Mouse (Mus musculus) lung, embryonic 16.5 days (tissue): ENCODE measurements around the gene Tmem86a. TPM values are rescaled to one million over a fixed set of nuclear protein-coding genes. Genes with fewer than 3 reads are reported as not detected.
A peak's percentile ranks its signal among the peaks of the same experiment; 100 is the strongest.

Experiments
- ATAC-seq: fragments of 200-750 bp; cut with Nextera tagmentation; 2 replicates; pipeline ENCODE4 v1.8.0; 2017; ENCODE audit warnings: low read depth, mild to moderate bottlenecking, moderate library complexity
- H3K27ac ChIP-seq: fragments of 300-500 bp; sonication (generic); 2 replicates; pipeline ENCODE4 v1.5.1; 2014; ENCODE audit warnings: mild to moderate bottlenecking, control low read depth, low read length
- H3K27me3 ChIP-seq: fragments of 300-500 bp; sonication (generic); 2 replicates; pipeline ENCODE4 v1.6.1; 2014; ENCODE audit warnings: low read depth, low read length, mixed read lengths; ENCODE audit not compliant: control insufficient read depth, insufficient read depth
- H3K36me3 ChIP-seq: fragments of 300-500 bp; sonication (generic); 2 replicates; pipeline ENCODE4 v1.6.1; 2014; ENCODE audit warnings: low read length; ENCODE audit not compliant: control insufficient read depth, insufficient read depth
- H3K4me1 ChIP-seq: fragments of 300-500 bp; sonication (generic); replicated peaks from 2 replicates; pipeline ENCODE4 v1.6.1; 2014; ENCODE audit warnings: low read length, mixed read lengths; ENCODE audit not compliant: control insufficient read depth, insufficient read depth
- H3K4me2 ChIP-seq: fragments of 300-500 bp; sonication (generic); 2 replicates; pipeline ENCODE4 v1.6.1; 2014; ENCODE audit warnings: low read depth, low read length, control low read depth
- H3K4me3 ChIP-seq: fragments of 300-500 bp; sonication (generic); 2 replicates; pipeline ENCODE4 v1.5.1; 2014; ENCODE audit warnings: mild to moderate bottlenecking, low read length, control low read depth
- H3K9ac ChIP-seq: fragments of 300-500 bp; sonication (generic); 2 replicates; pipeline ENCODE4 v1.6.1; 2014; ENCODE audit warnings: low read length, control low read depth
- H3K9me3 ChIP-seq: fragments of 300-500 bp; sonication (generic); 2 replicates; pipeline ENCODE4 v1.6.1; 2016; ENCODE audit warnings: low read length; ENCODE audit not compliant: control insufficient read depth
- WGBS: fragments of 180-500 bp; shearing (Covaris S2); extraction: QIAGEN DNeasy Blood & Tissue Kit; methylation state at CpG from one replicate; pipeline ENCODE4 v1.1.7; 2014; 5-methylcytosine and 5-hydroxymethylcytosine counted together
- polyA plus RNA-seq: library from polyadenylated mRNA; unstranded; fragments of >200 nt; fragmentation: Nextera tagmentation; extraction: Ambion mirVana; gene quantifications from 2 replicates; pipeline ENCODE4 v1.2.1, GENCODE M21; 2015

The Tmem86a gene
- polyA plus RNA-seq, 1 experiment from 2014 or later, result 41.7 TPM

DNA sequence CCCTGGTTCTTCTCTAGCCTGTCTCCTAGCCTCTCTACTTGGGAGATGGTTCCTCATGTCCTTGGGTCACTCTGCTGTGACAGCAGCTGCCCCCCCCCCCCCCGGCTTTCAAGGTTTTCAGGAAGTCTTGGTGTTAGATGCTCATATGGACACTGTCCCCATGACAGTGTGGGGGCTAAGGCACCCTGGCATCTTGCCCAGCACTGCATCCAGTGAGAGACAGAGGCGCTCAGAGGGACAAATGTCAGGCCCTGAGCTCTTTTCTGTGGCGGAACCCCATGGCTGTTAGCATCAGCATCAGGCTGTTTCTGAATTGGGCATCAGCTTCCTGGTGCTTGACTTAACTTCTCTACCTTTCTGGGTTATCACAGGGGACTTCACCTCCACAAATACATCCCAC is 30.5 kb downstream of the Tmem86a start:
- H3K4me3 ChIP-seq, result no peak overlapping the region
- no peak overlapping the region for H3K4me2 ChIP-seq
- no peaks in the 10 kb centered on the region for H3K36me3 ChIP-seq
- peak; percentile 65 for ATAC-seq
- H3K27me3 ChIP-seq, result no peaks in the 10 kb centered on the region
- WGBS, result 36% methylated on average over 3 of the region's 3 CpGs
- H3K4me1 ChIP-seq, result peaks cover 7% of the 10 kb centered on the region
- no peak overlapping the region for H3K27ac ChIP-seq
- H3K9me3 ChIP-seq, result no peaks in the 10 kb centered on the region
- peak overlapping the region; percentile 22; the same call in 1 of the 2 replicates for H3K9ac ChIP-seq

DNA sequence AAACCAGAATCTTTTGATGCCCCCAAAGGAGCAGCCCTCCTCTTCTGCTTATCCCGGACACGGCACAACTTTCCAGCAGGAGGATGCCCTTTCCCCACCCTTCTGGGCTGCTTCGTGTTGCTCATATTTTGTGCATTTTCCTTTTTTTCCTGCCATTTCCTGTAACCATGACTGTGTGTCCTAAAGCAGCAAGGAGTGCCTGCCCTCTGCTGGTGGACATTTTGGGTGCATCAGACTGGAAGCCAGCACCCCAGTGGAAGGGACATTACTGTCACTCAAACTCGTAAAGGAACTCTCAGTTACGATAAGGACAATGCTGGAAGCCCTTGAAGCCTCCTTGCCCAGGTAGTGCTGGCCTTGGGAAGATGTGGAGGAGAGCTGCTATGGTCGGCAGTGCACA is 30.9 kb downstream of the Tmem86a start:
- 14% methylated on average over 6 of the region's 6 CpGs for WGBS
- no peaks in the 10 kb centered on the region for H3K36me3 ChIP-seq
- peak overlapping the region; percentile 22; the same call in 1 of the 2 replicates for H3K9ac ChIP-seq
- no peak overlapping the region for H3K4me3 ChIP-seq
- H3K4me2 ChIP-seq, result no peak overlapping the region
- H3K27me3 ChIP-seq, result no peaks in the 10 kb centered on the region
- H3K27ac ChIP-seq, result no peak overlapping the region
- peak; percentile 73 for ATAC-seq
- H3K4me1 ChIP-seq, result peaks cover 7% of the 10 kb centered on the region
- H3K9me3 ChIP-seq, result no peaks in the 10 kb centered on the region

DNA sequence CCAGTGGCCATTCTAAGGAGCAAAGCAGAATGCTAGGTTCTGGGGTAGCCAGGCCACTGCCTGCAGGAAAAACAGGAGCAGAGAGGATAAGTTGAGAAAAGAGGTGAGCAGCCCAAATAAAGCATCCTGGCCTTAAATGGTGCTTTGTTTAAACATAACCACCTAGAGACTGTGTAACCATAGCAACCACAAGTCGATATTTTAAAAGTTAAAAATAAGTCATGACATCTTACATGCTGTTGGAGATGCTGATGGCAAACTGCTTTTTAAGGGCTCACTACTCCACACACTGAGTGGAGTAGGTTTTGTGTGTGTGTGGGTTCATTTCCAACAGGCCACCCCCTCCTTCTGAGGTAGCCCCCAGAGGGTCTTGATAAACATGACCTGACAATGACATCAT is 34.7 kb downstream of the Tmem86a start:
- Histone ChIP-seq H3K27ac (no peak overlapping the region), H3K4me1 (peaks cover 7% of the 10 kb centered on the region), H3K9ac (no peak overlapping the region), H3K9me3 (no peaks in the 10 kb centered on the region), H3K36me3 (no peaks in the 10 kb centered on the region), H3K4me2 (no peak overlapping the region), H3K4me3 (no peak overlapping the region), H3K27me3 (no peaks in the 10 kb centered on the region)
- no peak for ATAC-seq
- 34% methylated on average over 1 of the region's 1 CpGs for WGBS

DNA sequence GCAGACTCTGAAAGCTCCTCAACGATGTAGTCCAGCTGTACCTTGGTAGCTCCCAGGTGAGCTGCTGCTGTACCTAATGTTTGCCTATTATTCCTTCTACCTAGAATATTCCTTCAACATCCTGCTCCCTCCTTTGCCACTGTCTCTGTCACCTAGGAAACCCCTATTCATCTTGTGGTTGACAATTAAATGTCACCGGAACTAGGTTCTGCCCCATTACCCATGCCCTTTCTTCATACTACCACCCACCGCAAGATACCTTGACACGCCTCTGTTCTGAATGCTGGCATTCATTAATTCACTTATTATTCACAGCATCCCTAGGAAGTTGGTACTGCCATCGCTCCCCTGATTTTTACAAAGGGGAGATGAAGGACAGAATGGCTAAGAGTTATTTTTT is 43.5 kb downstream of the Tmem86a start:
- Histone ChIP-seq H3K27ac (no peak overlapping the region), H3K4me2 (no peak overlapping the region), H3K4me1 (no peaks in the 10 kb centered on the region), H3K36me3 (no peaks in the 10 kb centered on the region), H3K9me3 (no peaks in the 10 kb centered on the region), H3K27me3 (no peaks in the 10 kb centered on the region), H3K4me3 (no peak overlapping the region), H3K9ac (no peak overlapping the region)
- 86% methylated on average over 5 of the region's 5 CpGs for WGBS
- ATAC-seq, result no peak

DNA sequence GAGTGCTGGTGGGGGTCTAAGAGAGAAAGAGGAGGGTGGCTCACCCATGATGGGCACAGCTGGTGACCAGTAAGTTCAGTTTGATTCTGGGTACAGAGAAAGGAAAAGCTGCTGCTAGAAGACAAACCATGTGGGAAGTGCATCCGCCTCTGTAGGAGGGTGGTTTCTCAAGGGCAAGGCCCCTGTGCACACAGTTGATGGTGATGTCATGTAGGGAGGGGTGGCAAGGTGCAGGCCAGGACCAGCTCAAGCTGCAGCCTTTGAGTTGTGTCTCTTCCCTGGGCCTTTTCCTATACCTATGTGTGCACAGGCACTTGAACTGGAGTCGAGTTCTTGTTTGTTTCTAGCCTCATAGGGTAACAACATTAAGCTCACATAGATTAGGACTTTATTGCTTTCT is 44.6 kb downstream of the Tmem86a start:
- Histone ChIP-seq H3K4me2 (no peak overlapping the region), H3K9ac (no peak overlapping the region), H3K27ac (no peak overlapping the region), H3K9me3 (no peaks in the 10 kb centered on the region), H3K27me3 (no peaks in the 10 kb centered on the region), H3K4me1 (no peaks in the 10 kb centered on the region), H3K4me3 (no peak overlapping the region), H3K36me3 (no peaks in the 10 kb centered on the region)
- 40% methylated on average over 2 of the region's 2 CpGs for WGBS
- no peak for ATAC-seq

DNA sequence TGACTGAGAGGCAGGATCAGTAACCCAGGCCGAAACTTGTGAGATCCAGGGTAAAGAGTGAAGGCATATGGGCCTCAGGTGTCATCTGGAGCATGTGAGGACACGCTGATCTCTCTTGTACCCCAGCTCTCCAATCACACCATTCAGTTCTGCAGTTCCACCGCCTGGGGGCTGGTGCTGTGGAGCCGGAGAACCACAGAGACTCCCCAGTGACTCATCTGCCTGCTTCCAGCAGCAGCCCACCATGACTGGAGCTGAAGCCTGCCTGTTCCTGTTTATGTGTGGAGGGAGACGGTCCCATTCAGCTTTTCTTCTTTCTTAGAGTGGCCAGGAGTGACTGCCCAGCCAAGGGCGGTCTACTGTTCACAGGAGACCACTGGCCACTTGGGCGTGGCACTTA is 47.6 kb downstream of the Tmem86a start:
- H3K27ac ChIP-seq, result no peak overlapping the region
- no peaks in the 10 kb centered on the region for H3K27me3 ChIP-seq
- no peak overlapping the region for H3K9ac ChIP-seq
- no peak overlapping the region for H3K4me3 ChIP-seq
- WGBS, result 67% methylated on average over 7 of the region's 7 CpGs
- H3K9me3 ChIP-seq, result no peaks in the 10 kb centered on the region
- no peaks in the 10 kb centered on the region for H3K36me3 ChIP-seq
- ATAC-seq, result no peak
- no peaks in the 10 kb centered on the region for H3K4me1 ChIP-seq
- H3K4me2 ChIP-seq, result no peak overlapping the region

DNA sequence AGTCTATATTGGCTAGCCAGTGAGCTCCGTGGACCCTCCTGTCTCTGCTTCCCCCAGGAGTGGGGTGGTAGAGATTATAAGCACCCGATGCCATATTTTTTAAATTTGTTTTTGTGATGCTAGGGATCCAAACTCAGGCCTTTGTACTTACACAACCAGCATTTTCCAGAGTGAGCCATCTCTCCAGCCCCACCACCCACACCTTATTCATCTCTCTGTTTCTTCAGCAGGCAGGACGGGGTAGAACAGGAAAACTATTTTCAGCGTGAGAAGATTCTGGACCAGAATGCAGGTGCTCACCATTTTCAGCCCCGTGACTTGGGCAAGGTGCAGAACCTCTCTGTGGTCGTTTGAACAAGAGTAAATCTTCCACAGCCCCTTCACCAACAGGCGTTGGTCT is 48.9 kb downstream of the Tmem86a start:
- Histone ChIP-seq H3K4me3 (no peak overlapping the region), H3K9me3 (no peaks in the 10 kb centered on the region), H3K4me1 (0 out of 2 replicates have a peak, but pooled peaks cover 2% of the 10 kb centered on the region), H3K27ac (no peak overlapping the region), H3K27me3 (no peaks in the 10 kb centered on the region), H3K36me3 (no peaks in the 10 kb centered on the region), H3K4me2 (no peak overlapping the region), H3K9ac (no peak overlapping the region)
- no peak for ATAC-seq
- WGBS, result 76% methylated on average over 7 of the region's 7 CpGs

DNA sequence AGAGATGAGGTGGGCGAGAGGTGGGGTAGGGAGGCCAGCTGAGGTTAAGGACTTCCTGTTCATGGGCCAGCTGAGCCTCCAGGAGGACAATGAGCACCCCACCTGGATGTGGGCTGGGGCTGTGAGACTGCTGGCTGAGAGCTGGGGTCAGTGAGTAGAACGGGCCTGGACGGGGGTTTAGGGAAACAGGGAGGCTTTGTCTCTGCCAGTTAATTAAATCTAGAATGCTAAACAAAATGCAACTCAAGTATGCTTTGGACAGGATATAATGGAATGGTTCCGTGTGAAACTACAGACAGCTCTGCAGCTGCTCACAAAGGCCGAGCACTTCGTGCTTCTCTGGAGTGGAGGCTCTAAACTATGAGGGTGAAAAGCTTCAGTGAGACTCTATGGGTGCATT is 50.2 kb downstream of the Tmem86a start:
- Histone ChIP-seq H3K27ac (peak overlapping the region; percentile 51), H3K4me1 (0 out of 2 replicates have a peak, but pooled peaks cover 2% of the 10 kb centered on the region), H3K4me2 (no peak overlapping the region), H3K27me3 (no peaks in the 10 kb centered on the region), H3K9me3 (no peaks in the 10 kb centered on the region), H3K9ac (no peak overlapping the region), H3K4me3 (no peak overlapping the region), H3K36me3 (no peaks in the 10 kb centered on the region)
- peak; percentile 80 for ATAC-seq
- 39% methylated on average over 6 of the region's 6 CpGs for WGBS

DNA sequence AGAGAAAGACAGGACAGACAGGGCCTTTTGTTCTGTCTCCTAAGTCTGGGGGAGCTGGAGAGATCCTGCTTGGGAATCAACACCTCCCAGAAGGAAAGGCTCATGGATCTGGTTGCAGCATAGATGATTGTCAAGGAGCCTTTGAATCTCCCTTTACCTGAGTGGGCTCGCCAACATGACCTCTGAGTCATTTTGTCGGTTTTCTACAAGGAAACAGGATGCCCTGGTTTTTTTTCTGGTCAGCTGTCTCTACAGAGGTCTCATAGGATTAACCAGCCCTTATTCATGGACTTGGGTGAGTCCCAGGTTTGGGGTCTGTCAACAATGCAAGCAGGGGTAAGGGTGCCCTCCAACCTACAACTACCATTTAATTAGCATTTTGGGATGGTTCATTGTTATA is 52.6 kb downstream of the Tmem86a start:
- H3K4me3 ChIP-seq, result no peak overlapping the region
- H3K27me3 ChIP-seq, result no peaks in the 10 kb centered on the region
- no peaks in the 10 kb centered on the region for H3K36me3 ChIP-seq
- no peak overlapping the region for H3K27ac ChIP-seq
- H3K4me1 ChIP-seq, result peaks cover 5% of the 10 kb centered on the region; the same call in 1 of the 2 replicates
- no peak overlapping the region for H3K4me2 ChIP-seq
- no peak for ATAC-seq
- 52% methylated on average over 2 of the region's 2 CpGs for WGBS
- H3K9ac ChIP-seq, result no peak overlapping the region
- H3K9me3 ChIP-seq, result no peaks in the 10 kb centered on the region
